Mouse (Mus musculus): ENCODE results near the gene Olfr1299.

DNA sequence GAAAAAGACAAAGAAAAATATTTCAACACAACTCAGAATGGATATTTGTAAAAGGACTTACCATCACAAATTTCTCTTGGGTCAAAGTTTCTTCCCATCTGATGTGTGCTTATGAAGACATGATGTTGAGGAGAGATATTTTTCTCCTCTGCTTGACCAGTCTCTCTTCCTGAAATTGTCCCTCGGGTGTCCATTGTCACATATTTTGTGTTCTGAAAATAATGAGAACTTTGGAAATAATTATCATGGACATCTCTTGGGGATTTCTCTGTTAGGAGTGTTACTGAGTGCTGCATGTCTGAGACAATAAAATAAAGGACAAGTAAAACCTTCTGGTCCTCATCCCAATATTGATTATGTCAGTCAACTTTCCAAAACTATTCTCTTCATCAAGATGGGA lies 12.1 kb upstream of the Olfr1299 start, which contains the start of gene Olfr1298:
- TF ChIP-seq CTCF (IDR thresholded peaks at IDR 0.05; ENCODE audit: low read depth) (no peak), EP300 (optimal IDR thresholded peaks at IDR 0.05) (no peak)
